Mouse (Mus musculus) limb, embryonic 11.5 days (tissue): ENCODE results near the gene Ptger1. TPM values are rescaled to one million over a fixed set of nuclear protein-coding genes. Genes with fewer than 3 reads are reported as not detected.

Source experiments
- ATAC-seq: fragments of 200-750 bp; cut with Nextera tagmentation; 2 replicates; pipeline ENCODE4 v1.8.0; 2017; ENCODE audit warnings: low read depth; ENCODE audit not compliant: insufficient number of reproducible peaks, low FRiP score, low TSS enrichment
- DNase-seq: peaks from one replicate; pipeline ENCODE4 v3.0.0-alpha.2; 2015; ENCODE audit warnings: low spot score
- H3K27ac ChIP-seq: fragments of 300-500 bp; sonication (generic); replicated peaks from 2 replicates; pipeline ENCODE4 v1.5.1; 2014; ENCODE audit warnings: low read depth, mild to moderate bottlenecking, low read length
- H3K27me3 ChIP-seq: fragments of 300-500 bp; sonication (generic); 2 replicates; pipeline ENCODE4 v1.6.1; 2014; ENCODE audit warnings: mild to moderate bottlenecking, low read length, mixed read lengths; ENCODE audit not compliant: control insufficient read depth, insufficient read depth
- H3K36me3 ChIP-seq: fragments of 300-500 bp; sonication (generic); 2 replicates; pipeline ENCODE4 v1.6.1; 2014; ENCODE audit warnings: mild to moderate bottlenecking, low read length, moderate library complexity, mixed read lengths; ENCODE audit not compliant: control insufficient read depth, insufficient read depth
- H3K4me1 ChIP-seq: fragments of 300-500 bp; sonication (generic); 2 replicates; pipeline ENCODE4 v1.6.1; 2014; ENCODE audit warnings: low read length, mixed read lengths; ENCODE audit not compliant: control insufficient read depth, insufficient read depth
- H3K4me2 ChIP-seq: fragments of 300-500 bp; sonication (generic); 2 replicates; pipeline ENCODE4 v1.6.1; 2014; ENCODE audit warnings: low read depth, mild to moderate bottlenecking, moderate library complexity; ENCODE audit not compliant: severe bottlenecking
- H3K4me3 ChIP-seq: fragments of 300-500 bp; sonication (generic); 2 replicates; pipeline ENCODE4 v1.5.1; 2014; ENCODE audit warnings: low read depth, low read length
- H3K9ac ChIP-seq: fragments of 300-500 bp; sonication (generic); 2 replicates; pipeline ENCODE4 v1.6.1; 2014; ENCODE audit warnings: mild to moderate bottlenecking, low read length
- H3K9me3 ChIP-seq: fragments of 300-500 bp; sonication (generic); 2 replicates; pipeline ENCODE4 v1.6.1; 2016; ENCODE audit warnings: low read length; ENCODE audit not compliant: control insufficient read depth
- WGBS: fragments of 180-500 bp; shearing (Covaris S2); extraction: QIAGEN DNeasy Blood & Tissue Kit; methylation state at CpG from one replicate; pipeline ENCODE4 v1.1.7; 2014; 5-methylcytosine and 5-hydroxymethylcytosine counted together
- polyA plus RNA-seq: library from polyadenylated mRNA; unstranded; fragments of >200 nt; fragmentation: Nextera tagmentation; extraction: Ambion mirVana; gene quantifications from 2 replicates; pipeline ENCODE4 v1.2.1, GENCODE M21; 2014

Ptger1 gene
- polyA plus RNA-seq, 1 experiment from 2014 or later, result 0.59 TPM

- H3K4me3 ChIP-seq, result no peak overlapping the region
- H3K9me3 ChIP-seq, result no peaks in the 10 kb centered on the region
- H3K27me3 ChIP-seq, result no peaks in the 10 kb centered on the region
- H3K27ac ChIP-seq, result no peak overlapping the region
- peak; percentile 7; the same call in 1 of the 2 replicates for ATAC-seq
- DNase-seq, result peak; percentile 94
- H3K36me3 ChIP-seq, result no peaks in the 10 kb centered on the region; the same call in 1 of the 2 replicates
- peaks cover 34% of the 10 kb centered on the region for H3K4me1 ChIP-seq
- no peak overlapping the region for H3K4me2 ChIP-seq
- no peak overlapping the region for H3K9ac ChIP-seq
- 13% methylated on average over 4 of the region's 4 CpGs for WGBS
These were observed 4.1 kb upstream of the Ptger1 start for GRCm38 (mm10) chr8:83662421-83662826.

GRCm38 (mm10) chr8:83664096-83664495, 2.4 kb upstream of the Ptger1 start:
- H3K9ac ChIP-seq, result no peak overlapping the region
- H3K27ac ChIP-seq, result no peak overlapping the region
- no peaks in the 10 kb centered on the region for H3K36me3 ChIP-seq
- WGBS, result 90% methylated on average over 13 of the region's 13 CpGs
- DNase-seq (no peak), ATAC-seq (no peak)
- H3K4me2 ChIP-seq, result no peak overlapping the region
- H3K4me3 ChIP-seq, result no peak overlapping the region
- peaks cover 41% of the 10 kb centered on the region for H3K4me1 ChIP-seq
- peaks cover 7% of the 10 kb centered on the region; the same call in 1 of the 2 replicates for H3K27me3 ChIP-seq
- H3K9me3 ChIP-seq, result no peaks in the 10 kb centered on the region

- Histone ChIP-seq H3K36me3 (0 out of 2 replicates have a peak, but pooled peaks cover under 1% of the 10 kb centered on the region), H3K4me3 (no peak overlapping the region), H3K4me1 (peaks cover 36% of the 10 kb centered on the region), H3K27me3 (peaks cover 7% of the 10 kb centered on the region; the same call in 1 of the 2 replicates), H3K27ac (no peak overlapping the region), H3K9ac (no peak overlapping the region), H3K4me2 (no peak overlapping the region), H3K9me3 (no peaks in the 10 kb centered on the region)
- WGBS, result 45% methylated on average over 2 of the region's 2 CpGs
- DNase-seq (no peak), ATAC-seq (no peak)
These were observed 1.4 kb upstream of the Ptger1 start for GRCm38 (mm10) chr8:83664931-83665625.

- Histone ChIP-seq H3K4me1 (peaks cover 19% of the 10 kb centered on the region; the same call in 1 of the 2 replicates), H3K4me3 (no peak overlapping the region), H3K9ac (no peak overlapping the region), H3K36me3 (peaks cover 9% of the 10 kb centered on the region; the same call in 1 of the 2 replicates), H3K9me3 (no peaks in the 10 kb centered on the region), H3K27me3 (peaks cover 7% of the 10 kb centered on the region; the same call in 1 of the 2 replicates), H3K27ac (no peak overlapping the region), H3K4me2 (no peak overlapping the region)
- 91% methylated on average over 3 of the region's 3 CpGs for WGBS
- DNase-seq (no peak), ATAC-seq (no peak)
These were observed 372 bp downstream of the Ptger1 start for GRCm38 (mm10) chr8:83666866-83667234.

DNA sequence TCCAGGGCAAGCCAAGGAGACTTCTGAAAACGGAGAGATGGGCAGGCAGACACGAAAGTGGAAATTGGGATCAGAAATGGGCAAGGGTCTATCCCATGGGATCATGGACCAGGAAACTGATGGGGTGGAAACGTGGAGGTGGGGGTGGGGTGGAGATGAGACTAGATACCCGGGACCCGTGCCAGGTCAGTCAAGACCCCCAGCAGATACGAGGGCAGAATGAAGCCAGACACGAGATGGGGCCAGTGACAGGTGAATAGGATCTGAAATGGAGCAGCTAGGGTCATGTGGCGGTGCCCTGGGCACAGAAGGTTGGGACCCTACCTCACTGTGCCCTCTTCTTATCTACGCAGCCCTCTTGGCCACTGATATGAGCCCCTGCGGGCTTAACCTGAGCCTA, 1.0 kb downstream of the Ptger1 start:
- peaks cover 12% of the 10 kb centered on the region; the same call in 1 of the 2 replicates for H3K4me1 ChIP-seq
- H3K36me3 ChIP-seq, result peaks cover 14% of the 10 kb centered on the region; the same call in 1 of the 2 replicates
- no peaks in the 10 kb centered on the region for H3K9me3 ChIP-seq
- ATAC-seq (no peak), DNase-seq (no peak)
- no peak overlapping the region for H3K27ac ChIP-seq
- 82% methylated on average over 10 of the region's 10 CpGs for WGBS
- peaks cover 7% of the 10 kb centered on the region; the same call in 1 of the 2 replicates for H3K27me3 ChIP-seq
- peak overlapping the region; percentile 73; the same call in 1 of the 2 replicates for H3K4me2 ChIP-seq
- no peak overlapping the region for H3K9ac ChIP-seq
- no peak overlapping the region for H3K4me3 ChIP-seq

DNA sequence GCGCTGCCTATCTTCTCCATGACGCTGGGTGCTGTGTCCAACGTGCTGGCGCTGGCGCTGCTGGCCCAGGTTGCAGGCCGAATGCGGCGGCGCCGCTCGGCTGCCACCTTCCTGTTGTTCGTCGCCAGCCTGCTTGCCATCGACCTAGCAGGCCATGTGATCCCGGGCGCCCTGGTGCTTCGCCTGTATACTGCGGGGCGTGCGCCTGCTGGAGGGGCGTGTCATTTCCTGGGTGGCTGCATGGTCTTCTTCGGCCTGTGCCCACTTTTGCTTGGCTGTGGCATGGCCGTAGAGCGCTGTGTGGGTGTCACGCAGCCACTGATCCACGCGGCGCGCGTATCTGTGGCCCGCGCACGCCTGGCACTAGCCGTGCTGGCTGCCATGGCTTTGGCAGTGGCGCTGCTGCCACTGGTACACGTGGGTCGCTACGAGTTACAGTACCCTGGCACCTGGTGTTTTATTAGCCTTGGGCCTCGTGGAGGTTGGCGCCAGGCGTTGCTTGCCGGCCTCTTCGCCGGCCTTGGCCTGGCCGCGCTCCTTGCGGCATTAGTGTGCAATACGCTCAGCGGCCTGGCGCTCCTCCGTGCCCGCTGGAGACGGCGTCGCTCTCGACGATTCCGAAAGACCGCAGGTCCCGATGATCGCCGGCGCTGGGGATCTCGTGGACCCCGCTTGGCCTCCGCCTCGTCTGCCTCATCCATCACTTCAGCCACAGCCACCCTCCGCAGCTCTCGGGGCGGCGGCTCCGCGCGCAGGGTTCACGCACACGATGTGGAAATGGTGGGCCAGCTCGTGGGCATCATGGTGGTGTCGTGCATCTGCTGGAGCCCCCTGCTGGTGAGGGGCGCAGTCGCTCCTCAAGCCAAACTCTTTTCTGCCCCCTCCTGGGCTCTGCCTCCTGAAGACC, 1.8 kb downstream of the Ptger1 start:
- Histone ChIP-seq H3K4me3 (peak overlapping the region; percentile 28), H3K9ac (peak overlapping the region; percentile 63), H3K27me3 (peaks cover 7% of the 10 kb centered on the region; the same call in 1 of the 2 replicates), H3K9me3 (no peaks in the 10 kb centered on the region), H3K4me1 (peaks cover 11% of the 10 kb centered on the region; the same call in 1 of the 2 replicates), H3K4me2 (peak overlapping the region; percentile 73), H3K36me3 (peaks cover 14% of the 10 kb centered on the region; the same call in 1 of the 2 replicates), H3K27ac (no peak overlapping the region)
- DNase-seq (peak; percentile 89), ATAC-seq (peak; percentile 36; the same call in 1 of the 2 replicates)
- 22% methylated on average over 80 of the region's 80 CpGs for WGBS

DNA sequence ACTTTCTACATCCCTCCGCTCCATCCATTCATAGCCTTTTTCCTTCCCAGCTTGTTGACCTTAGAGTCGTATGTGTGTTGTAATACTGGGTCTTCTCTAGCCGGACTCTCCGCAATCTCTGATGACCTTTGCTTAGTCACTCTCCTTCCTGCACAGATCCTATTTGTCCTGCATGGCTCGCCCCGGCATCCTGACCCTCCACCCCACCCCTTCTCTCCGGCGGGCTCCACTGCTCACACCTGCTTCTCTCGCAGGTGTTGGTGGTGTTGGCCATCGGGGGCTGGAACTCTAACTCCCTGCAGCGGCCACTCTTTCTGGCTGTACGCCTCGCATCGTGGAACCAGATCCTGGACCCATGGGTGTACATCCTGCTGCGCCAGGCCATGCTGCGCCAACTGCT, 2.5 kb downstream of the Ptger1 start:
- 0 out of 2 replicates have a peak, but pooled peaks have one; percentile 2 for ATAC-seq
- no peak overlapping the region for H3K27ac ChIP-seq
- peaks cover 19% of the 10 kb centered on the region for H3K36me3 ChIP-seq
- no peaks in the 10 kb centered on the region for H3K9me3 ChIP-seq
- no peak overlapping the region for H3K9ac ChIP-seq
- H3K4me1 ChIP-seq, result peaks cover 11% of the 10 kb centered on the region; the same call in 1 of the 2 replicates
- peaks cover 7% of the 10 kb centered on the region; the same call in 1 of the 2 replicates for H3K27me3 ChIP-seq
- no peak overlapping the region for H3K4me2 ChIP-seq
- no peak overlapping the region for H3K4me3 ChIP-seq
- 80% methylated on average over 16 of the region's 16 CpGs for WGBS
- no peak for DNase-seq

DNA sequence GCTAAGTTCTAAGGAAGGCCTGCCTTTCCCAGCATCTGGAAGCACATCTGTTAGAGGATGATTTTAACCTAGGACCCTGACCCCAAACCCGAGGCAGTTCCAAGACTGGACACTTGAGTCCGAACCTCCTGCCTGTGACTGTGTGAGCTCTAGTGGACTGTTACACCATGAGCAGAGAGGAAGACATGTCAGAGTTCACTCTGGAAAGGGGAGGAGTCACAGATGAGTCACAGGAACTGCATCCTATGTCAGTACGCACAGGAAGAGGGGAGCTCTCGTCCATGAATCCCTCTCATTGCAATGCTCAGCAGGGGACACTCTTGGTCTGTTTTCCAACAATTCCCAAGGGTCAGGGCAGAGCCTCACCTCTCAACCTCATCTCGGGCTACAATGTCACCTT, 6.5 kb downstream of the Ptger1 start:
- ATAC-seq, result no peak
- 56% methylated on average over 5 of the region's 5 CpGs for WGBS
- no peak for DNase-seq
- H3K4me1 ChIP-seq, result peaks cover 6% of the 10 kb centered on the region; the same call in 1 of the 2 replicates
- H3K27me3 ChIP-seq, result peaks cover 4% of the 10 kb centered on the region; the same call in 1 of the 2 replicates
- H3K36me3 ChIP-seq, result peaks cover 23% of the 10 kb centered on the region
- H3K9me3 ChIP-seq, result no peaks in the 10 kb centered on the region
- H3K4me3 ChIP-seq, result no peak overlapping the region
- no peak overlapping the region for H3K4me2 ChIP-seq
- no peak overlapping the region for H3K9ac ChIP-seq
- no peak overlapping the region for H3K27ac ChIP-seq
